Mouse (Mus musculus) cortical plate, adult 2 months (tissue): Measurements from ENCODE around the gene Prkcd.

Experiments used
- CTCF ChIP-seq: fragments of 200-500 bp; IDR thresholded peaks from 2 replicates; pipeline ENCODE4 v1.5.1; 2011; ENCODE audit warnings: mild to moderate bottlenecking, control low read depth, low read length; ENCODE audit not compliant: insufficient read depth; ENCODE audit errors: extremely low read depth
- POLR2A ChIP-seq: fragments of 200-500 bp; IDR thresholded peaks from 2 replicates; pipeline ENCODE4 v1.6.1; 2011; ENCODE audit warnings: mild to moderate bottlenecking, low read length, control low read depth; ENCODE audit not compliant: insufficient read depth; ENCODE audit errors: extremely low read depth

GRCm38 (mm10) chr14:30671986-30672312 is 45.9 kb upstream of the Prkcd start:
- TF ChIP-seq CTCF = peak; percentile 97
- no peak for TF ChIP-seq POLR2A
